Mouse (Mus musculus) central nervous system, embryonic 11.5 days (tissue): ENCODE data around the gene Atp5e. TPM values are rescaled to one million over a fixed set of nuclear protein-coding genes. Genes with fewer than 3 reads are reported as not detected.

Experiments
- polyA plus RNA-seq: library from polyadenylated mRNA; depleted of rRNA; stranded (reverse); fragments of >200 nt; gene quantifications from 2 replicates; pipeline ENCODE4 v1.2.3, GENCODE M21; 2012; rRNA removed

The Atp5e gene
- 466 and 961 TPM in 2 replicates for polyA plus RNA-seq

GRCm38 (mm10) chr2:174463789-174464523 lies at the start of gene Atp5e:
Gene Atp5e (minus strand): TSS chr2:174464105.

GRCm38 (mm10) chr2:174472818-174473549 lies 9.1 kb upstream of the Atp5e start, which contains the start of gene Prelid3b:
Gene Prelid3b (minus strand): TSS chr2:174473081.

GRCm38 (mm10) chr2:174450353-174450752 lies 13.6 kb downstream of the Atp5e start, which contains the start of gene Tubb1:
Gene Tubb1 (plus strand): TSS chr2:174450695.

GRCm38 (mm10) chr2:174438737-174439449 lies 25.0 kb downstream of the Atp5e start, which contains the start of gene Ctsz:
Gene Ctsz (minus strand): TSS chr2:174439039.

GRCm38 (mm10) chr2:174415731-174416310 lies 48.1 kb downstream of the Atp5e start, which contains the start of gene Nelfcd:
Gene Nelfcd (plus strand): TSS chr2:174415804.

Other genes with a start within 250 kb of the Atp5e start
- gene Gnas, start 179.8 kb downstream of the Atp5e start, polyA plus RNA-seq, result 1,363 and 1,786 TPM in 2 replicates
- 0.23 and 4.1 TPM in 2 replicates for gene Gm20721, start 117.4 kb downstream of the Atp5e start, polyA plus RNA-seq
- gene Nelfcd, start 48.3 kb downstream of the Atp5e start, polyA plus RNA-seq, result 124 and 128 TPM in 2 replicates
- gene Ctsz, start 25.1 kb downstream of the Atp5e start, polyA plus RNA-seq, result 59.5 and 77.9 TPM in 2 replicates
- gene Tubb1, start 13.4 kb downstream of the Atp5e start, polyA plus RNA-seq, result 5.1 and 6.3 TPM in 2 replicates
- gene Prelid3b, start 9.0 kb upstream of the Atp5e start, polyA plus RNA-seq, result 77.7 and 96.2 TPM in 2 replicates
- gene Zfp831, start 179.4 kb upstream of the Atp5e start, polyA plus RNA-seq, result under 0.01 and 0.01 TPM in 2 replicates